ENCODE assay signal across 18 mouse cellular contexts in genomic region chr14:59616802-59617201, GRCm38 (mm10).
"Had no signal": no experiment of that assay in that cellular context is flagged by ENCODE, and none has a peak within 500 bp of the region (broad histone marks: within the 10 kb centered on the region; RNA-seq: fewer than 3 reads in every experiment).

No protein-coding gene starts in this region.

- H3K4me3 ChIP-seq: midbrain, embryonic 10.5 days; midbrain, embryonic 13.5 days; myocyte; neural tube, embryonic 13.5 days; neural tube, embryonic 15.5 days had no signal

- H3K27ac ChIP-seq: midbrain, embryonic 10.5 days; midbrain, embryonic 13.5 days; neural tube, embryonic 13.5 days; neural tube, embryonic 15.5 days had no signal

- H3K4me2 ChIP-seq: lung, embryonic 14.5 days; midbrain, embryonic 13.5 days; neural tube, embryonic 13.5 days; neural tube, embryonic 15.5 days had no signal

- H3K4me1 ChIP-seq: midbrain, embryonic 13.5 days; neural tube, embryonic 13.5 days; neural tube, embryonic 15.5 days had no signal

- ATAC-seq: midbrain, embryonic 13.5 days; midbrain, embryonic 16.5 days had no signal

- H3K36me3 ChIP-seq: midbrain, embryonic 10.5 days; midbrain, embryonic 13.5 days; neural tube, embryonic 13.5 days; neural tube, embryonic 15.5 days had no signal

- H3K9ac ChIP-seq: lung, embryonic 14.5 days; midbrain, embryonic 13.5 days; neural tube, embryonic 13.5 days; neural tube, embryonic 15.5 days had no signal

- H3K9me3 ChIP-seq: midbrain, embryonic 10.5 days; midbrain, embryonic 13.5 days; neural tube, embryonic 13.5 days; neural tube, embryonic 15.5 days had no signal

- H3K27me3 ChIP-seq: neural tube, embryonic 15.5 days had no signal

- DNase-seq: lung, adult 18-20 months; lung, embryonic 14.5 days; lung, postnatal 10 days; lung, postnatal 4 days; retina, postnatal 1 day; right cerebral cortex, adult 18-20 months; right cerebral cortex, postnatal 25 days; right cerebral cortex, postnatal 4 days; spleen, adult 18-20 months; thymus, adult 18-20 months; thymus, postnatal 14 days; thymus, postnatal 36 days had no signal
